Mouse (Mus musculus): ENCODE data around the gene Trim2.

- no peak for TF ChIP-seq USF1 (IDR thresholded peaks at IDR 0.05; ENCODE audit: low read depth)
- no peak for TF ChIP-seq CTCF (IDR thresholded peaks at IDR 0.05; ENCODE audit: control insufficient read depth, insufficient read depth, insufficient read length)
- TF ChIP-seq MYOG (IDR thresholded peaks at IDR 0.05; ENCODE audit: control insufficient read depth, extremely low read depth, insufficient read length) = no peak
Measured at GRCm38 (mm10) chr3:84341811-84342210, 35.1 kb upstream of the Trim2 start.

Data from C2C12 (cell line).